Mouse (Mus musculus): Measurements from ENCODE around the gene Mgrn1.

DNA sequence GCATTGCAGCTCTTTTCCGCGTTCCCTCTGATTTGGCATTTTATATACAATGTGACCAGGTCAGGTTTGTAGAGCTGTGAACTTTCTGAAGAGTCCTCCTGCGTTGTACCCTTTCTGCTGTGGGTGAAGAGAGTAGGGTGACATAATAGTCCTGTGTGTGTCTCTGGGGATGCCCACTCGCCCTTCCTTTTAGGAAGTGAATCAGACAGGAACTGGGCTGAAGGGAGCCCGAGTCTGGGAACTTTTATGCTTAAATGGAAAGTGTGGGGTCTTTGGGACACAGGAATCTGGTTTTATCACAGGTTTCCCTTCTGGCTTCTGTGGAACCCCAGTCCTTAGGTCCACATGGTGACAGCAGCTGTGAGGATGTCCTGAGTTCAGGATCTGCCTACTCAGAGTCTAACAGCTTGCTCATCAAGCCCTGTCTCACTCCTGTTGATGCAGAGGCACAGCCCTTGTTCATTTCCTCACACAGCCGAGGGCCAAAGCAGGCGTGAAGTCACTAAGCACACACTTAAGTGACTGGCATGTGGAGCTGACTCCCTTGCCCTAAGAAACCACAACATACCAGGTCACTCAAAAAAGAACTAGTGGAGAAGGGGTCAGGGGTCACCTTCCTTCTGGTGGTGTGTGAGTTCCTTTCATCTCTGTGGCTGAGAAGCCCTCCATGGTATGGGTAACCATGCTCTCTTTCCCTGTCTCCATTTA is 8.3 kb downstream of the Mgrn1 start:
- TF ChIP-seq CTCF (IDR thresholded peaks at IDR 0.05), result no peak
- TF ChIP-seq EP300 (IDR thresholded peaks at IDR 0.05), result peak; percentile 38; the same call in 1 of the 2 replicates
